Mouse (Mus musculus) kidney, adult 2 months (tissue): ENCODE measurements at regions not wholly inside any gene's neighbourhood (a gene's known extent, or its start where the extent isn't known, plus 50 kb on each side); places are given as distances from the start of the nearest gene placed in this dataset.
A peak's percentile ranks its signal among the peaks of the same experiment; 100 is the strongest.
"Not testable (repeated sequence)": the region's sequence is repeated elsewhere in the genome, so short reads cannot be mapped to it uniquely, and the experiment has no call there.

Experiments
- DNase-seq: peaks from one replicate; pipeline ENCODE4 v3.0.0; 2021
- H3K27ac ChIP-seq: fragments of 200-500 bp; 2 replicates; pipeline ENCODE4 v1.5.1; 2012; ENCODE audit warnings: low read depth, low read length, control low read depth, inconsistent platforms; ENCODE audit not compliant: insufficient read depth
- H3K27me3 ChIP-seq: fragments of 200-500 bp; replicated peaks from 2 replicates; pipeline ENCODE4 v1.6.1; 2012; ENCODE audit warnings: mild to moderate bottlenecking, moderate library complexity, low read length, inconsistent platforms; ENCODE audit not compliant: control insufficient read depth, insufficient read depth
- H3K36me3 ChIP-seq: fragments of 200-500 bp; 2 replicates; pipeline ENCODE4 v1.6.1; 2012; ENCODE audit warnings: mild to moderate bottlenecking, moderate library complexity, low read length, inconsistent platforms; ENCODE audit not compliant: control insufficient read depth, insufficient read depth
- H3K4me1 ChIP-seq: fragments of 200-500 bp; 2 replicates; pipeline ENCODE4 v1.6.1; 2011; ENCODE audit warnings: low read length; ENCODE audit not compliant: control insufficient read depth, insufficient read depth
- H3K4me3 ChIP-seq: fragments of 200-500 bp; 2 replicates; pipeline ENCODE4 v1.5.1; 2011; ENCODE audit warnings: mild to moderate bottlenecking, low read depth, low read length, control low read depth; ENCODE audit not compliant: insufficient read depth
- CTCF ChIP-seq: fragments of 200-500 bp; conservative IDR thresholded peaks from 2 replicates; pipeline ENCODE4 v1.5.1; 2011; ENCODE audit warnings: low read depth, mild to moderate bottlenecking, control low read depth, low read length, moderate library complexity, mixed read lengths; ENCODE audit not compliant: insufficient read depth, insufficient read length
- POLR2A ChIP-seq: fragments of 200-500 bp; IDR thresholded peaks from one replicate; pipeline ENCODE4 v1.6.1; 2011; ENCODE audit warnings: low read depth, low read length, control low read depth
- WGBS: fragments of 180-500 bp; shearing (Covaris S2); methylation state at CpG from one replicate; pipeline ENCODE4 v1.1.7; 2018; 5-methylcytosine and 5-hydroxymethylcytosine counted together

- TF ChIP-seq POLR2A = no peak
- no peak for TF ChIP-seq CTCF
- Histone ChIP-seq H3K4me1 (no peaks in the 10 kb centered on the region), H3K27me3 (no peaks in the 10 kb centered on the region), H3K36me3 (no peaks in the 10 kb centered on the region), H3K27ac (no peak overlapping the region), H3K4me3 (no peak overlapping the region)
- 71% methylated on average over 2 of the region's 2 CpGs for WGBS
- peak; percentile 1 for DNase-seq
These were observed 765.8 kb upstream of the 4930452B06Rik start for GRCm38 (mm10) chr14:9431798-9432197.

GRCm38 (mm10) chr14:9411822-9412403, 745.9 kb upstream of the 4930452B06Rik start:
- 67% methylated on average over 4 of the region's 4 CpGs for WGBS
- Histone ChIP-seq H3K27ac (no peak overlapping the region), H3K4me1 (no peaks in the 10 kb centered on the region), H3K4me3 (no peak overlapping the region), H3K36me3 (no peaks in the 10 kb centered on the region), H3K27me3 (no peaks in the 10 kb centered on the region; the same call in 1 of the 2 replicates)
- TF ChIP-seq CTCF (no peak), POLR2A (no peak)
- no peak for DNase-seq

- H3K36me3 ChIP-seq = no peaks in the 10 kb centered on the region
- no peaks in the 10 kb centered on the region for H3K4me1 ChIP-seq
- 90% methylated on average over 7 of the region's 7 CpGs for WGBS
- H3K4me3 ChIP-seq = no peak overlapping the region
- no peak for DNase-seq
- TF ChIP-seq POLR2A (no peak), CTCF (no peak)
- H3K27ac ChIP-seq = no peak overlapping the region
- H3K27me3 ChIP-seq = no peaks in the 10 kb centered on the region
These were observed 737.6 kb upstream of the 4930452B06Rik start for GRCm38 (mm10) chr14:9403688-9404087.

GRCm38 (mm10) chr14:9400861-9401260, 734.8 kb upstream of the 4930452B06Rik start:
- WGBS = 64% methylated on average over 1 of the region's 1 CpGs

GRCm38 (mm10) chr14:9393271-9393771, 727.3 kb upstream of the 4930452B06Rik start:
- Histone ChIP-seq H3K27ac (no peak overlapping the region), H3K36me3 (no peaks in the 10 kb centered on the region), H3K4me3 (no peak overlapping the region), H3K27me3 (no peaks in the 10 kb centered on the region), H3K4me1 (no peaks in the 10 kb centered on the region)
- DNase-seq = peak; percentile 59
- TF ChIP-seq POLR2A = no peak
- TF ChIP-seq CTCF = peak; percentile 89
- WGBS = 16% methylated on average over 4 of the region's 4 CpGs

More at GRCm38 (mm10) chr14:9400861-9401260, 734.8 kb upstream of the 4930452B06Rik start:
- no peak overlapping the region for H3K27ac ChIP-seq
- no peaks in the 10 kb centered on the region for H3K36me3 ChIP-seq
- no peak overlapping the region for H3K4me3 ChIP-seq
- no peaks in the 10 kb centered on the region for H3K27me3 ChIP-seq
- H3K4me1 ChIP-seq = no peaks in the 10 kb centered on the region
- DNase-seq = no peak
- TF ChIP-seq POLR2A (no peak), CTCF (no peak)

GRCm38 (mm10) chr14:9389878-9390536, 724.0 kb upstream of the 4930452B06Rik start:
- H3K27me3 ChIP-seq, DNase-seq, H3K27ac ChIP-seq, H3K4me3 ChIP-seq, H3K36me3 ChIP-seq, H3K4me1 ChIP-seq: not testable (repeated sequence)
- 93% methylated on average over 5 of the region's 5 CpGs for WGBS

GRCm38 (mm10) chr14:9389180-9389579, 723.1 kb upstream of the 4930452B06Rik start:
- DNase-seq = peak; percentile 1
- H3K4me3 ChIP-seq = no peak overlapping the region
- H3K4me1 ChIP-seq = no peaks in the 10 kb centered on the region
- no peaks in the 10 kb centered on the region for H3K27me3 ChIP-seq
- 76% methylated on average over 7 of the region's 7 CpGs for WGBS
- H3K27ac ChIP-seq = no peak overlapping the region
- no peaks in the 10 kb centered on the region for H3K36me3 ChIP-seq
- TF ChIP-seq POLR2A (no peak), CTCF (no peak)
